Mouse (Mus musculus) heart, embryonic 12.5 days (tissue): ENCODE measurements around the gene Fam166b. TPM values are rescaled to one million over a fixed set of nuclear protein-coding genes. Genes with fewer than 3 reads are reported as not detected.

Experiments
- ATAC-seq: fragments of 200-750 bp; cut with Nextera tagmentation; 2 replicates; pipeline ENCODE4 v1.8.0; 2017; ENCODE audit warnings: moderate TSS enrichment, moderate library complexity; ENCODE audit not compliant: insufficient number of reproducible peaks, low FRiP score
- H3K27ac ChIP-seq: fragments of 300-500 bp; sonication (generic); 2 replicates; pipeline ENCODE4 v1.5.1; 2016; ENCODE audit warnings: mild to moderate bottlenecking, moderate library complexity; ENCODE audit not compliant: poor library complexity, severe bottlenecking
- H3K27me3 ChIP-seq: fragments of 300-500 bp; sonication (generic); replicated peaks from 2 replicates; pipeline ENCODE4 v1.6.1; 2016; ENCODE audit warnings: mild to moderate bottlenecking, moderate library complexity
- H3K36me3 ChIP-seq: fragments of 300-500 bp; sonication (generic); 2 replicates; pipeline ENCODE4 v1.6.1; 2016; ENCODE audit warnings: mild to moderate bottlenecking, moderate library complexity
- H3K4me1 ChIP-seq: fragments of 300-500 bp; sonication (generic); replicated peaks from 2 replicates; pipeline ENCODE4 v1.6.1; 2016; ENCODE audit warnings: mild to moderate bottlenecking
- H3K4me2 ChIP-seq: fragments of 300-500 bp; sonication (generic); 2 replicates; pipeline ENCODE4 v1.6.1; 2016; ENCODE audit warnings: mild to moderate bottlenecking, moderate library complexity
- H3K4me3 ChIP-seq: fragments of 300-500 bp; sonication (generic); 2 replicates; pipeline ENCODE4 v1.5.1; 2016; ENCODE audit warnings: mild to moderate bottlenecking
- H3K9ac ChIP-seq: fragments of 300-500 bp; sonication (generic); 2 replicates; pipeline ENCODE4 v1.6.1; 2016; ENCODE audit warnings: mild to moderate bottlenecking, moderate library complexity
- H3K9me3 ChIP-seq: fragments of 300-500 bp; sonication (generic); replicated peaks from 2 replicates; pipeline ENCODE4 v1.6.1; 2016; ENCODE audit warnings: mild to moderate bottlenecking, moderate library complexity
- WGBS: fragments of 180-500 bp; shearing (Covaris S2); methylation state at CpG from one replicate; pipeline ENCODE4 v1.1.7; 2016; 5-methylcytosine and 5-hydroxymethylcytosine counted together
- polyA plus RNA-seq: library from polyadenylated mRNA; unstranded; fragments of >200 nt; fragmentation: Nextera tagmentation; extraction: Ambion mirVana; gene quantifications from 2 replicates; pipeline ENCODE4 v1.2.1, GENCODE M21; 2016

The Fam166b gene
- 0.14 TPM in 1 of 2 replicates, not detected in the other for polyA plus RNA-seq

DNA sequence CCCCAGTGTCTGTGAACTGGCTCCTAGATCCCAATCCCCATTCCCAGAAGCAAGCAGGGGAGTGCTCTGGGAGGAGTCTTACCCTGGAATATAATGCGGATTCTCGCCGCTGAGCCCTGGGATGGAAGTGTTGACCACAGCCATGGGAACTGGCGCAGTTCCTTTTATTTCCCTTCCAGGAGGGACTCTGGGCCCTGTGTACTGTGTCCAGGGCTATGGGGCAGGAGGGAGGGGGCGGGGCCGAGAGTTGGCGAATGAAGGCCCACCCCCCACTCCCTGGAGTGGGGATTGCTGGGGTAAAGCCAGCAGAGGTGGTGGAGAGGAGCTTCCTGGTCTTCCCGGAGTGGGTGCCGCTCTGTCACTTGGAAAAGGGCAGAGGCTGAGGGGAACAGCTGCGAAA lies at the start of gene Fam166b:
Fam166b (minus strand) TSS at position 189 of the 400 bp plus-strand sequence.
- peaks cover 30% of the 10 kb centered on the region for H3K4me1 ChIP-seq
- H3K9me3 ChIP-seq: no peaks in the 10 kb centered on the region
- WGBS: 7% methylated on average over 10 of the region's 10 CpGs
- no peak within 1 kb of the TSS for H3K4me3 ChIP-seq
- peak within 1 kb of the TSS; percentile 53 for H3K4me2 ChIP-seq
- peaks cover 28% of the 10 kb centered on the region for H3K36me3 ChIP-seq
- H3K27ac ChIP-seq: no peak within 1 kb of the TSS
- H3K27me3 ChIP-seq: peaks cover 54% of the 10 kb centered on the region
- peak within 1 kb of the TSS; percentile 57; the same call in 1 of the 2 replicates for H3K9ac ChIP-seq
- no peak for ATAC-seq

DNA sequence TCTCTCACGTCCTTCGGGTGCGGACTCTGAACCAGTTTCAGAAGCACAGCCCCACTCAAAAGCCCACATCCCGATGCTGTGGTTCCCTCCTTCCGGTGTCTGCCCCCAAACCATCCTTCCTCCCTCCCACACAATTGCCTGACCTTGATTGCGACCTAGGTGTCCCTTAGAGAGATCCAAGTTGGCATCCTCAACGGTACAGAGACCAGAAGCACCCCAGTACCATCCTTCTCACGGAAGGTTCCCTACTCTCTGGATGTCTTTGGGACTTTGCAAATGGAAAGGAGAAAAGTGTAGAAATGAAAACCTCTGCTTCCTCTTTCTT lies 49.6 kb upstream of the Fam166b start:
- ATAC-seq: 0 out of 2 replicates have a peak, but pooled peaks have one; percentile 10
- Histone ChIP-seq H3K9ac (peak overlapping the region; percentile 40; the same call in 1 of the 2 replicates), H3K9me3 (no peaks in the 10 kb centered on the region), H3K27ac (no peak overlapping the region), H3K4me3 (peak overlapping the region; percentile 25), H3K36me3 (no peaks in the 10 kb centered on the region), H3K27me3 (peaks cover 2% of the 10 kb centered on the region; the same call in 1 of the 2 replicates), H3K4me2 (peak overlapping the region; percentile 56), H3K4me1 (no peaks in the 10 kb centered on the region; the same call in 1 of the 2 replicates)
- WGBS: 46% methylated on average over 8 of the region's 8 CpGs

- Histone ChIP-seq H3K27ac (no peak overlapping the region), H3K9ac (peak overlapping the region; percentile 40; the same call in 1 of the 2 replicates)
Observed at GRCm38 (mm10) chr4:43477857-43478533, 49.1 kb upstream of the Fam166b start.

GRCm38 (mm10) chr4:43476604-43477003 lies 47.7 kb upstream of the Fam166b start:
- H3K27ac ChIP-seq: no peak overlapping the region
- H3K4me1 ChIP-seq: no peaks in the 10 kb centered on the region; the same call in 1 of the 2 replicates
- no peaks in the 10 kb centered on the region for H3K9me3 ChIP-seq

More at GRCm38 (mm10) chr4:43477857-43478533, 49.1 kb upstream of the Fam166b start:
- Histone ChIP-seq H3K9me3 (no peaks in the 10 kb centered on the region), H3K36me3 (no peaks in the 10 kb centered on the region), H3K4me2 (peak overlapping the region; percentile 56), H3K4me1 (no peaks in the 10 kb centered on the region; the same call in 1 of the 2 replicates), H3K4me3 (peak overlapping the region; percentile 25), H3K27me3 (no peaks in the 10 kb centered on the region)
- WGBS: 15% methylated on average over 11 of the region's 11 CpGs
- peak; percentile 94 for ATAC-seq

DNA sequence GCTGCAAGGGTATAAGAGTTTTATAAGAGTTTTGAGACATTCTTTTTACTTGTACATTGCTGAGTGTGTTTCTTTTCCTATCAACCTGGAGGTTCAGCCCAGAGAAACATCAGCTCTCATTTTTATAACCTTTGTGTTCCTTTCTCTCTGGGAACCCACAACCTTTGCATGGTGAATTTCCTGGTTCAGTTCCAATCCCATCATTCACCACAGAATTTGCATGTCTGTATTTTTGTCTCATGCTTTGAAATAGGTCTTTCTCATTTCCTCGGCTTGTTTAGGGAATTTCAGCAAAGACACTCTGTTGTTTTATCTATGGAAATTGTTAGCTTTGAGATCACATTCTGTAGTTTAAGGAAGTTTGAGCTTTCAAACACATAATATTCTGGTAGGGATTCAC lies 44.7 kb upstream of the Fam166b start:
- H3K4me2 ChIP-seq: no peak overlapping the region
- no peaks in the 10 kb centered on the region for H3K36me3 ChIP-seq
- no peak overlapping the region for H3K27ac ChIP-seq
- no peaks in the 10 kb centered on the region for H3K27me3 ChIP-seq
- ATAC-seq: no peak
- no peak overlapping the region for H3K9ac ChIP-seq
- H3K4me1 ChIP-seq: no peaks in the 10 kb centered on the region; the same call in 1 of the 2 replicates
- no peaks in the 10 kb centered on the region for H3K9me3 ChIP-seq
- WGBS: 70% methylated on average over 1 of the region's 1 CpGs
- no peak overlapping the region for H3K4me3 ChIP-seq

More at GRCm38 (mm10) chr4:43476604-43477003, 47.7 kb upstream of the Fam166b start:
- Histone ChIP-seq H3K4me3 (no peak overlapping the region), H3K27me3 (no peaks in the 10 kb centered on the region), H3K4me2 (no peak overlapping the region), H3K9ac (no peak overlapping the region), H3K36me3 (no peaks in the 10 kb centered on the region)
- ATAC-seq: no peak
- 82% methylated on average over 6 of the region's 6 CpGs for WGBS

DNA sequence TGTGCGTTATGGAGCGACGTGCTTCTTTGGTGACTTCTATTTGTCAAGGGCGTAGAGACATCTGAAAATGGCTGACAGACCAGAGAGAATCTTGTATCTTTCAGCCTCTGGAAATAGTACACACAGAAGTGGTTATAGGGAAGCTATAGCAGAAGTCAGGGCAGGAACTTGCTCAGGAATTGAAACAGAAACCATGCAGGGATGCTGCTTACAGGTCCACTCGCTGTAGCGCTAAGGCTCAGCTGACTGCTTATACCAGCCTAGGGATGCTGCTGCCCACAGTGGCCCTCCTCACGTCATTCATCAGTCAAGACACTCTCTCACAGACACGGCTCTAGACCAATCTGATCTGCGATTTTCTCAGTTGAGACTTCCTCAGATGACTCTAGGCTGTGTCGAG lies 41.4 kb upstream of the Fam166b start:
- Histone ChIP-seq H3K4me3 (no peak overlapping the region), H3K4me2 (no peak overlapping the region), H3K9me3 (no peaks in the 10 kb centered on the region), H3K4me1 (no peaks in the 10 kb centered on the region), H3K36me3 (no peaks in the 10 kb centered on the region), H3K27me3 (no peaks in the 10 kb centered on the region), H3K27ac (no peak overlapping the region), H3K9ac (no peak overlapping the region)
- WGBS: 87% methylated on average over 10 of the region's 10 CpGs
- ATAC-seq: no peak

DNA sequence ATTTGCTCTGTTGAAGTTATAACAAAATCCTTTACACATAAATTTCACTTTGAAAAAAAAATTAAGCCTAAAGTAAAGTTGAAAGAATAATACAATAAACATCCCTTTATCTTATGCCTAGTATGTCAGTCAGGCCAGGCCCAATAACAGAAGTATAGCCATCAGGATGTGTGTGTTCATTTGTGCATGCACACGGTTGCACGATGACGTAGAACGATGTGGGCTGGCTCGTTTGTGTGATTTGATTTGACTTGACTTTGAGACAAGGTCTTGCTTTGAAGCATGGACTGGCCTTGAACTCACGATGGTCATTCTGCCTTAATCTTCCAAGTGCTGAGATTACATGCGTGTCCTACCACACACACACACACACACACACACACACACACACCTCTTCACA lies 37.9 kb upstream of the Fam166b start:
- no peak for ATAC-seq
- Histone ChIP-seq H3K9ac (no peak overlapping the region), H3K4me3 (no peak overlapping the region), H3K27me3 (no peaks in the 10 kb centered on the region), H3K36me3 (no peaks in the 10 kb centered on the region), H3K9me3 (no peaks in the 10 kb centered on the region), H3K27ac (no peak overlapping the region), H3K4me1 (no peaks in the 10 kb centered on the region), H3K4me2 (no peak overlapping the region)
- 85% methylated on average over 7 of the region's 7 CpGs for WGBS

GRCm38 (mm10) chr4:43465935-43466334 lies 37.0 kb upstream of the Fam166b start:
- H3K4me3 ChIP-seq: no peak overlapping the region
- no peaks in the 10 kb centered on the region for H3K36me3 ChIP-seq
- H3K27me3 ChIP-seq: no peaks in the 10 kb centered on the region
- 77% methylated on average over 6 of the region's 6 CpGs for WGBS
- H3K9ac ChIP-seq: no peak overlapping the region
- no peak overlapping the region for H3K4me2 ChIP-seq
- H3K27ac ChIP-seq: no peak overlapping the region
- H3K9me3 ChIP-seq: no peaks in the 10 kb centered on the region
- 0 out of 2 replicates have a peak, but pooled peaks have one; percentile 36 for ATAC-seq
- no peaks in the 10 kb centered on the region for H3K4me1 ChIP-seq

DNA sequence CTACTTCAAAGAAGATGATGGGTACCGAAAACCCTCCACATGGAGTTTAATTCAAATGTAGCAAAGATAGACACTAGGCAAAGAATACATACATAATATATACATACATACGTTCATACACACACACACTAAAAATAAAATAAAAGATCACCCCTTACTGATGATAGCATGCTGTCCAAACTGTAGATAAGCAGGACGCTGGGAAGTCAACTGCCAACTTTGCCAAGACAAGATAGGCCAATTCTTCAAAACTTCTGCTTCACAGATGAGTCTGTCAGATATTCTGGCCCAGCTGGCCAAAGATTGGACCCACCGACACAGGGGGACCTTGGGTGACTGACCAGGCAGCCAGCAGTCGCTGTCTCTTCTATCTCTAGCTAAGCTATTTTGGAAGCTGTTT lies 34.2 kb upstream of the Fam166b start:
- Histone ChIP-seq H3K36me3 (no peaks in the 10 kb centered on the region), H3K27ac (no peak overlapping the region), H3K4me3 (no peak overlapping the region), H3K9me3 (no peaks in the 10 kb centered on the region), H3K4me1 (no peaks in the 10 kb centered on the region), H3K4me2 (no peak overlapping the region), H3K9ac (no peak overlapping the region), H3K27me3 (0 out of 2 replicates have a peak, but pooled peaks cover 2% of the 10 kb centered on the region)
- WGBS: 80% methylated on average over 5 of the region's 5 CpGs
- ATAC-seq: no peak

- Histone ChIP-seq H3K9me3 (no peaks in the 10 kb centered on the region), H3K27me3 (peaks cover 42% of the 10 kb centered on the region), H3K27ac (no peak overlapping the region), H3K4me2 (no peak overlapping the region), H3K4me3 (no peak overlapping the region), H3K4me1 (peaks cover 30% of the 10 kb centered on the region), H3K36me3 (no peaks in the 10 kb centered on the region), H3K9ac (no peak overlapping the region)
- no peak for ATAC-seq
- WGBS: 14% methylated on average over 8 of the region's 8 CpGs
Observed at GRCm38 (mm10) chr4:43457124-43457523, 28.2 kb upstream of the Fam166b start.

GRCm38 (mm10) chr4:43456470-43456869 lies 27.5 kb upstream of the Fam166b start:
- Histone ChIP-seq H3K4me3 (no peak overlapping the region), H3K9me3 (no peaks in the 10 kb centered on the region), H3K27me3 (peaks cover 49% of the 10 kb centered on the region), H3K27ac (no peak overlapping the region), H3K4me2 (no peak overlapping the region), H3K9ac (no peak overlapping the region), H3K4me1 (peaks cover 30% of the 10 kb centered on the region), H3K36me3 (no peaks in the 10 kb centered on the region)
- ATAC-seq: no peak
- 28% methylated on average over 4 of the region's 4 CpGs for WGBS
